Mouse (Mus musculus) ovary, postnatal 36 days (tissue): ENCODE results near the gene Ptpn4.

Source experiments
- DNase-seq: peaks from one replicate; pipeline ENCODE4 v3.0.0; 2022; ENCODE audit warnings: low spot score, mixed read lengths

Gene Ptpn4

DNA sequence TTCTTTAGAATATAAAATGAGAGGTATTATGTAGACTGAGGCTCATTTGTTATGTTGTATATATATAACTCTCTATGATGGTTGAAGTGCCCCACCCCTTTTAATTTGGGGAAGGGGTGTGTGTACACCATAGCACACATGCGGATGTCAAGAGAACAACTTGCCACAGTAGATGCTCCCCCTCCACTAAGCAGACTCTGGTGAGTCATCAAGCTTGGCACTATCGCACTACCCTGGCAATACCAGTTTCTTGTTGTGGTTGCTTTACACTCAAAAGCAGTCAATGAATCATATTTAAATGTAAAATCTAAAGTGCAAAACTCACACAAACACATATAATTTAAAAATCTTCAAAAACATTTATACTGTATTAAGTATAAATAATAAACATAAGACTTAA lies 31.4 kb downstream of the Ptpn4 start:
- no peak for DNase-seq

DNA sequence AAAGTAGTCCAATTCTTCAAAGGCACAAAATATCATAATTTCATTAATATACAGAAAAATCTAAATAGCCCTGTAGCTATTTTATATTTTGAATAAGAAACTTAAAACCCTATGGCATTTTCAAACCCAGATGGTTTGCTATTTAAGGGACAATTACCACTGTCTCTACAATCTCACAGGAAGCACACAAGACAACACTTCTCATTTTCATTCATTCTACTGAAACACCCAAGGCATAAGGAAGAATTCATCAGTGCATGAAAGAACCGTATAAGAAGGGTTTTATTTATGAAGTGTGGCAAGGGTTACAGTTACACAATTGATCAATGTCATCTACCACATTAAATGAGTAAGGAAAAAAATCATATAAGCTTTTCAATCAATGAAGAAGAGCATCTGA lies 32.8 kb downstream of the Ptpn4 start:
- no peak for DNase-seq

- DNase-seq: no peak
Measured at GRCm38 (mm10) chr1:119795174-119795573, 42.2 kb downstream of the Ptpn4 start.

GRCm38 (mm10) chr1:119794342-119794741 lies 43.1 kb downstream of the Ptpn4 start:
- DNase-seq: no peak

DNA sequence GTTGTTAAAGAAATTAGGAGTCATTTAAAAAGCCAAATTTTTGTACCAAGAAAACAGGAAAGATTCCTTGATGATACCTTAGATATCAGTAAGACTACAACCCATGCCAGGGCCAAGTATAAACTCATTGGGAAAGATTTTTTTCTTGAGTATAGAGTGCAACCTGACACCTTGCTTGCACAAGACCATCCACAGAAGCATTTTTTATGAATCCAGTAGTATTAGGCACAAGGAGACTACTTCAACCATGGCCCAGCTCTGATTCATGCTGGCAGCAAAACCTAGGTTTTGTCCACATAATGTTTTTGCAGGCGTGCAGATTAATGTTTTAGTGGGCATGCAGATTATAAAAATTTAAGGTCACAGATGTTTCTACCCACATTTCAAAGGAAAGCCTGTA lies 46.8 kb downstream of the Ptpn4 start:
- no peak for DNase-seq

DNA sequence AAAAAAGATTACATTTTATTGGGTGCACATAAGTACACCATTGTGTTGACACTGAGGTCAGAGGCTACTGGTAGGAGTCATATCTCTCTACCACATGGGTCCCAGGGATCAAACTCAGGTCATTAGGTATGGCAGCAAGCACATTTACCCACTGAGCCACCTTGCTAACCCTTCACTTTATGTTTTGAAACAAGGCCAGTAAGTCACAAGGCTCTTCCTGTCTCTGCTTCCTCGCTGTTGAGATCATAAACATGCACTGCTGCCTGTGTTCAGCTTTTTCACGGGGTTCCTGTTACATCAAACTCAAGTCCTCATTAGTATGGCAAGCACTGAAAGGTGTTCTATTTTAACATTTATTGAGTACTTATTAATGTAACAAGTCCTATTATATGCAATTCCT lies 61.5 kb downstream of the Ptpn4 start:
- no peak for DNase-seq

DNA sequence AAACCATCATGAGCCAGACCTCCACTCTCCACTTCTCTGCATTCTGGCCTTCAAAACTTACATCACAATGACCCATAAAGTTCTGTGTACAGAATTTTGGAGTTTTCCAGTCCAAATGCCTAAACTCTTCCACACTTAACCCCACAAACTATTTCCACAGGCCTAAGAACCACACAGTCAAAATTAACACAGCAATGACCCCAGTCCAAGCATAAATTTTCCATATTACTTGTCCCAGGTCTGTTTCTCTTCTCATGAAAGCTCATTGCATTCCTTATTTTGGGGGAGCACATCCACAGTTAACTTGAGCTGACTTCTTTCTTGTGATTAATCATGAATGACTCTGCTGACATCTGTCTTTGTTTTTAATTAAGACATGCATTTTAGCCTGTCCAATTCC lies 101.7 kb downstream of the Ptpn4 start:
- no peak for DNase-seq

DNA sequence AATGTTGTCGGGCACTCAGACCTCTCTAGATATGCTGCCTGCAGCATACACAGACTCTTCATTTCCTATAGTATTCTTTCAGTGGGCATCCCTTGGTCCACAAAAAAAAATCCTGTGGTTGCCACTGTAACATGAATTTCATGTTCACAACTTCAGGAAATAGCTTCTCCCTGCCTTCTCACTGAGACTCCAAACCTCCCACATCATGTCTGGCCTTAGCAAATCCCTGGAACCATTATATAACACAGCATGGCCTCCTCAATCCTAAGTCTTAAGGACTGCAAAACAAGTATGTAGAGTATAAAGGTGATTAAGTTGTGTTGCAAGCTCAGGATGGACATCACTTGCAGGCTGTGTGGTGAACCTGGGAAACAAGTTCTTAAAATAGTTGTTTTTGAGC lies 102.6 kb downstream of the Ptpn4 start:
- DNase-seq: no peak

GRCm38 (mm10) chr1:119731166-119731565 lies 106.2 kb downstream of the Ptpn4 start:
- DNase-seq: no peak

GRCm38 (mm10) chr1:119713017-119713416 lies 124.4 kb downstream of the Ptpn4 start:
- no peak for DNase-seq

- DNase-seq: no peak
Measured at GRCm38 (mm10) chr1:119706471-119707217, 130.8 kb downstream of the Ptpn4 start.

- no peak for DNase-seq
Measured at GRCm38 (mm10) chr1:119696860-119697259, 140.6 kb downstream of the Ptpn4 start.

- no peak for DNase-seq
Measured at GRCm38 (mm10) chr1:119685773-119686558, 151.4 kb downstream of the Ptpn4 start.

DNA sequence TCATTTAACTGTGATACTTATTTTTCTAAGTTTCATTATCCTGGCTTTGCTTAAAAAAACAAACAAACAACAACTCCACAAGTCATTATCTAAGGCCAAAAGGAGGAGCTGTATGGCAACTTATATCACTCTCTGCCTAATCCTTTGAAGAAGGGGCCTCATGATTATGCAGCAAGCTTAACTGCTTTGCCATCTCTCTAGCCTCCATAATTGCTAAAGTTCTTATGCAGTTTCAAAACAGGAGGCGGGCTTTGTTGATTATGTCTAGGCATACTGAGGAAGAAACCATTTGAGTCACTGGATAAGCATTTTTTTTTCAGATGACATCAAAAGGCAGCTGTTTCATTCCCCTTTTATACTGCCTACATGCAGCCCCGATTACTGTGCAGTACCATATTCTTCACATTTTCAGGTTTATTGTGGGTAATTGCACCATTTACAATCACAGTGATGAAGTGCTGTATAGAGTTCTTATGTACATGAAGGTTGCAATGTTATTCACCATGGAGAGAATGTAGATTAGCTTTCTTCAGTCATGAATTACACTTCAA lies 155.7 kb downstream of the Ptpn4 start:
- no peak for DNase-seq

- no peak for DNase-seq
Measured at GRCm38 (mm10) chr1:119674984-119675383, 162.4 kb downstream of the Ptpn4 start.

GRCm38 (mm10) chr1:119666904-119667303 lies 170.5 kb downstream of the Ptpn4 start:
- DNase-seq: no peak

DNA sequence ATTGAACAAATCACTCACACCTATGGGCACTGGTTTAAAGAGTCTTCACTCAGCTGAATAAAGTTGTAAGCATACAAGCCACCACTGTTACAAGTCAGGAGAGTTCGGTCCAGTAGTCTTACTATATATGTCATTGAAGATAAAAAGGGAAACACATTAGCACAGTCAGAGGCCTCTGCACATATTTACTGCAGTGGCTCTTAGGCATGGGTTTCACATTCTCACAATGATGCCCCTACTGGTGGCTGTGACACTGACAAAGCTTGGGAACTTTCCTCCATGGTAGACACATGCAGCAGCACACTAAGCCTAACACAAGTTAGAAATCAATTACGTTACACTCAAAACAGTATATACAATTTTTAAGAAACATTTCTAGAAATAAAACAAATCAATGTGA lies 183.1 kb downstream of the Ptpn4 start:
- DNase-seq: no peak

DNA sequence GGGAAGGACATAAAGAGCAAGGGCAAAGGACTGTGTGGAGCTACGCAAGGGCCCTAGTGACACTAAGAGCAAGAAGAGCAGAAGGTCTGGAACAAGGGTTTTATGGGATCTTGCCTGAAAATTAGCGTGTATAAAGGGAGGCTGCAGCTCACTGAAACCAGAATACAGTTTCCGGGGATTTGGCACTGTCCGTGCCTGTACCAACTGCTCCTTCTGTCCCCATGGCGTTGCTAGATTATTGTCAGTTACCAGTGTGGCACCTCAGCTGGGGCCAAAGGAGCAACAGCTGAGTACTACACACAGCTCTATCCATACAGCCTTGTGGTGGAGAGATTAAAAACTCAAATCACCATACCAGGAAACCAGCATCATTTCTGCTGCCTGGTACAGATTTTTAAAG lies 187.0 kb downstream of the Ptpn4 start:
- DNase-seq: no peak

GRCm38 (mm10) chr1:119649627-119650026 lies 187.8 kb downstream of the Ptpn4 start:
- no peak for DNase-seq

DNA sequence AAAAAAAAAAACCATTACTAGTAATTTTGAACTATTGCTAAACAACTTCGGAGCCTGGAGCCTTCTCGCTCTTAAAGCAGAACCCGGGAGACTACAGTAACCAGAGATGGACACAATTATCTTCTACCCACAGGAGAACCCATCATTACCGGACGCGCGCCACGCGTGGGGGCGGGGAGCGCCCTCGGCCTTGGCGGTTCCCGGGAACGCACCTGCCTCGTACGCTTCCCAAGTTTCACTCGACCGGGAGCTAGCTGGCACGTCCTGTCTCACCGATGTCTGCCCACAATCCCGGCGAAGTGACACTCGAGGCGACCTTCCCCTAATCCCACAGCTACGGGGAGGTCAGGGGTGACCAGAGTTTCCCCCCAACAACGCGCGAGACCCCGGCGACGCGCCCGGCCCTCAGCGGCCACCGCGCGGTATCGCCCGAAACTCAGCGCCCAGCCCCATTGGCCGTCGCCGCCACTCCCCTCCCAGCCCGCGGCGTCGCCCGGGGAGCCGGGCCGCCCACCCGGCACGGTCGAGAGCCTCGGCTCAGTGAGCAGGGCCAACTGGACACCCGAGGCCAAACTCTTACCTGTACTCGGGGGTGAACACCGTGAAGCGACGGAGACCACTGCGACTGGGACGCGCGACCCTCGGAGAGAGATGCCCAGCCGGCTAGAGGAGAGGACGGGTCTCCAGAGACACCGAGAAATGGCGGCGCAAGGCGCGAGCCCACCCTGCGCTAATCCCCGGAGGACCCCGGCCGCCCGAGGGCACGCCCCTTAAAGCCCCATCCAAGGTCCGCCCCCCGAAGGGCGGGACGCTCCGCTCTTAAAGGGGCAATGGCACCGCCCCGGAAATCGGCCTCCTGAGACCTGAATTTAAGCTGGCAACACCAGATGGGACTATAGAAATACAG lies 189.0 kb downstream of the Ptpn4 start, which contains the start of gene Epb41l5:
Gene Epb41l5, minus strand, starts transcription at position 796 of the 907 bp plus-strand sequence.
- DNase-seq: peak; percentile 85

DNA sequence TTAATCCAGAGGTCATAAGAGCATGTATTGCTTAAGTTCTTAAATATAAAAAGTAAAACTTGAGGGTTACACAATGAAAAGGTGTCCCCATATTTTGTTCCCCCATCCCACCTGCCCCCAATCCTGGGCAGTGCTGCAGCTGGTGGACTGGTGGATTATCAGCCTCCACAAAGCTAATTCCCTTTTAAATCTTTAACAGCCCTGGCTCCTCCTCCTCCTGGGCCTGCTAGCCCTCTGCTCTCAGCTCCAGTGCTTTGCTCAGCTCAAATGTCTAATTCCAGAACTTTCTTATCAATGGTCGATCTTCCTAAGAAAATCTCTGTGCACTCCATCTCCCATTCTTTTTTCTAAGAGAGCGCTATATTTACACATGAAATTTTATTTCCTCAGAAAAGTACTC lies 191.1 kb downstream of the Ptpn4 start:
- DNase-seq: no peak

DNA sequence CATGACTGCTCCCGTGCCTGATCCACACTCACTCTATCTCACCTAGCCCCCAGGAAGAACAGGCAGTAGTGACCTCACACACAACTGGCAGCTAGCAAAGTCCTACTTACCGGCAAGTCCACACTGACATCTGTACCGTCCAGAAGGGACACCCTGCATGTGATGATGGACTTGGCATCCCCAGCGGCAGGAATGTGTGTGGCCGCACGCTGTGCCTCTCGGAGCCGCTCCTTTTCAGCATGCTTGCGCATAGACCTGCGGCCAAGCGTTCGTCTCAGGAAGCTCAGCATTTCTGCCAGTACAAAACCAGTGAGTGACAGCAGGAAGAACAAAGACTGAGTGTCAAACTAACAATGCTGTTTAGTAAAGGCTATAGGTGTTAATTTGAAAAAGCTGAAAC lies 195.0 kb downstream of the Ptpn4 start:
- DNase-seq: no peak
